In genomic region chr16:87484367-87484766, GRCm38 (mm10) we compare ENCODE assay signal across 16 mouse cellular contexts.
"Had no signal": no experiment of that assay in that cellular context is flagged by ENCODE, and none has a peak within 500 bp of the region (broad histone marks: within the 10 kb centered on the region; RNA-seq: fewer than 3 reads in every experiment).

No protein-coding gene starts in this region.

- H3K4me3 ChIP-seq: layer of hippocampus, adult 2 months; liver, embryonic 13.5 days; midbrain, embryonic 10.5 days; neural tube, embryonic 12.5 days; stomach, embryonic 15.5 days had no signal

- H3K4me2 ChIP-seq: liver, embryonic 13.5 days; neural tube, embryonic 12.5 days; stomach, embryonic 15.5 days had no signal

- ATAC-seq: intestine, postnatal 0 days had no signal

- H3K27me3 ChIP-seq: liver, embryonic 13.5 days; neural tube, embryonic 12.5 days; stomach, embryonic 15.5 days had no signal

- H3K4me1 ChIP-seq: liver, embryonic 13.5 days; midbrain, embryonic 10.5 days; neural tube, embryonic 12.5 days; stomach, embryonic 15.5 days had no signal

- H3K9ac ChIP-seq: liver, embryonic 13.5 days; neural tube, embryonic 12.5 days; stomach, embryonic 15.5 days had no signal

- H3K27ac ChIP-seq: kidney, postnatal 0 days; layer of hippocampus, adult 2 months; liver, embryonic 13.5 days; midbrain, embryonic 10.5 days; neural tube, embryonic 12.5 days; stomach, embryonic 15.5 days had no signal

- DNase-seq: kidney, adult 8-10 months; kidney, postnatal 4 days; left cerebral cortex, postnatal 4 days; liver, embryonic 13.5 days; lung, adult 18-20 months; lung, postnatal 10 days; lung, postnatal 4 days; midbrain, embryonic 14.5 days; thymus, adult 2 months; thymus, postnatal 25 days had no signal

- H3K9me3 ChIP-seq: liver, embryonic 13.5 days; midbrain, embryonic 10.5 days; neural tube, embryonic 12.5 days; stomach, embryonic 15.5 days had no signal
